Comparison of ENCODE assay signal across 1 mouse cellular context in genomic region chr2:134643514-134644300, GRCm38 (mm10).
TF ChIP-seq lines count a peak whose summit lies in the region.

Gene Tmx4, minus strand, starts transcription at chr2:134644145.

TF ChIP-seq in CH12.LX, 34 proteins besides CTCF, POLR2A, EP300 and RAD21 (continued from another document):
- no peak for TF ChIP-seq JUND (conservative IDR thresholded peaks at IDR 0.05; ENCODE audit: low read depth, low read length)
- no peak; the same call in none of the 2 replicates for TF ChIP-seq TCF12 (IDR thresholded peaks at IDR 0.05; ENCODE audit: low read depth, low read length)
- TF ChIP-seq ZMIZ1 (IDR thresholded peaks at IDR 0.05; ENCODE audit: low read depth, low read length), result no peak; the same call in 1 of the 2 replicates
- TF ChIP-seq NRF1 (IDR thresholded peaks at IDR 0.05; ENCODE audit: low read depth, low read length), result peak; percentile 86
- TF ChIP-seq SIN3A (IDR thresholded peaks at IDR 0.05; ENCODE audit: low read length), result no peak
- TF ChIP-seq MYC (IDR thresholded peaks at IDR 0.05; ENCODE audit: low read depth, low read length), result no peak
- no peak for TF ChIP-seq POLR2AphosphoS2 (IDR thresholded peaks at IDR 0.05; ENCODE audit: low read depth, low read length)
- no peak for TF ChIP-seq GABPA (IDR thresholded peaks at IDR 0.05; ENCODE audit: insufficient replicate concordance, low read depth, low read length)
- peak; percentile 99 for TF ChIP-seq MXI1 (IDR thresholded peaks at IDR 0.05; ENCODE audit: low read depth, low read length)
- TF ChIP-seq SMC3 (IDR thresholded peaks at IDR 0.05; ENCODE audit: low read depth, low read length), result no peak; the same call in 1 of the 2 replicates
- no peak for TF ChIP-seq ZKSCAN1 (IDR thresholded peaks at IDR 0.05; ENCODE audit: borderline replicate concordance, low read depth, low read length)
- TF ChIP-seq NELFE (IDR thresholded peaks at IDR 0.05; ENCODE audit: low read depth, low read length), result peak; percentile 84
- peak; percentile 81 for TF ChIP-seq ELF1 (IDR thresholded peaks at IDR 0.05; ENCODE audit: low read depth, low read length)
- TF ChIP-seq IRF4 (IDR thresholded peaks at IDR 0.05; ENCODE audit: low read depth, low read length), result no peak
- no peak for TF ChIP-seq BHLHE40 (IDR thresholded peaks at IDR 0.05; ENCODE audit: low read depth, low read length)
- no peak for TF ChIP-seq E2F4 (IDR thresholded peaks at IDR 0.05; ENCODE audit: insufficient replicate concordance, low read depth, low read length)
- TF ChIP-seq MAZ (IDR thresholded peaks at IDR 0.05; ENCODE audit: low read depth, low read length), result no peak
- TF ChIP-seq CHD2 (IDR thresholded peaks at IDR 0.05; ENCODE audit: low read length), result no peak
- no peak for TF ChIP-seq ETS1 (conservative IDR thresholded peaks at IDR 0.05; ENCODE audit: low read depth, low read length)
- TF ChIP-seq MAX (IDR thresholded peaks at IDR 0.05; ENCODE audit: low read length), result no peak
- TF ChIP-seq PAX5 (IDR thresholded peaks at IDR 0.05; ENCODE audit: low read length), result no peak
